Mouse (Mus musculus): Measurements from ENCODE around the gene Sost. TPM values are rescaled to one million over a fixed set of nuclear protein-coding genes. Genes with fewer than 3 reads are reported as not detected.
A peak's percentile ranks its signal among the peaks of the same experiment; 100 is the strongest.

Gene Sost
- polyA plus RNA-seq, 1 experiment from 2014 or later, result 0.10 TPM

- ATAC-seq, result no peak
- 56% methylated on average over 9 of the region's 9 CpGs for WGBS
Observed at GRCm38 (mm10) chr11:101974923-101975322, 8.1 kb upstream of the Sost start.

GRCm38 (mm10) chr11:101974181-101974580 is 7.4 kb upstream of the Sost start:
- Histone ChIP-seq H3K4me2 (ENCODE audit: low read length) (no peak overlapping the region), H3K27me3 (replicated peaks; ENCODE audit: control insufficient read depth, insufficient read depth, low read length) (no peaks in the 10 kb centered on the region), H3K4me3 (ENCODE audit: low read length) (no peak overlapping the region), H3K4me1 (ENCODE audit: control insufficient read depth, insufficient read depth, low read depth, low read length) (no peaks in the 10 kb centered on the region), H3K9ac (ENCODE audit: low read depth, low read length) (no peak overlapping the region), H3K36me3 (ENCODE audit: control insufficient read depth, insufficient read depth, low read length) (no peaks in the 10 kb centered on the region; the same call in 1 of the 2 replicates), H3K9me3 (ENCODE audit: control insufficient read depth, low read length) (no peaks in the 10 kb centered on the region), H3K27ac (ENCODE audit: low read depth, low read length) (no peak overlapping the region)
- 57% methylated on average over 6 of the region's 6 CpGs for WGBS
- no peak for ATAC-seq

More at GRCm38 (mm10) chr11:101974923-101975322, 8.1 kb upstream of the Sost start:
- no peak overlapping the region for H3K27ac ChIP-seq (ENCODE audit: low read depth, low read length)
- no peak overlapping the region for H3K4me3 ChIP-seq (ENCODE audit: low read length)
- H3K4me1 ChIP-seq (ENCODE audit: control insufficient read depth, insufficient read depth, low read depth, low read length), result no peaks in the 10 kb centered on the region
- no peaks in the 10 kb centered on the region for H3K9me3 ChIP-seq (ENCODE audit: control insufficient read depth, low read length)
- no peaks in the 10 kb centered on the region for H3K27me3 ChIP-seq (replicated peaks; ENCODE audit: control insufficient read depth, insufficient read depth, low read length)
- no peak overlapping the region for H3K4me2 ChIP-seq (ENCODE audit: low read length)
- H3K9ac ChIP-seq (ENCODE audit: low read depth, low read length), result no peak overlapping the region
- peaks cover 1% of the 10 kb centered on the region; the same call in 1 of the 2 replicates for H3K36me3 ChIP-seq (ENCODE audit: control insufficient read depth, insufficient read depth, low read length)

GRCm38 (mm10) chr11:101973496-101973895 is 6.7 kb upstream of the Sost start:
- H3K9ac ChIP-seq (ENCODE audit: low read depth, low read length), result no peak overlapping the region
- ATAC-seq, result no peak
- no peaks in the 10 kb centered on the region; the same call in 1 of the 2 replicates for H3K36me3 ChIP-seq (ENCODE audit: control insufficient read depth, insufficient read depth, low read length)
- H3K27me3 ChIP-seq (replicated peaks; ENCODE audit: control insufficient read depth, insufficient read depth, low read length), result no peaks in the 10 kb centered on the region
- H3K27ac ChIP-seq (ENCODE audit: low read depth, low read length), result no peak overlapping the region
- no peak overlapping the region for H3K4me2 ChIP-seq (ENCODE audit: low read length)
- no peaks in the 10 kb centered on the region for H3K9me3 ChIP-seq (ENCODE audit: control insufficient read depth, low read length)
- no peak overlapping the region for H3K4me3 ChIP-seq (ENCODE audit: low read length)
- WGBS, result 83% methylated on average over 9 of the region's 9 CpGs
- H3K4me1 ChIP-seq (ENCODE audit: control insufficient read depth, insufficient read depth, low read depth, low read length), result no peaks in the 10 kb centered on the region

GRCm38 (mm10) chr11:101972651-101973050 is 5.8 kb upstream of the Sost start:
- WGBS, result 96% methylated on average over 5 of the region's 5 CpGs
- Histone ChIP-seq H3K36me3 (ENCODE audit: control insufficient read depth, insufficient read depth, low read length) (no peaks in the 10 kb centered on the region; the same call in 1 of the 2 replicates), H3K4me1 (ENCODE audit: control insufficient read depth, insufficient read depth, low read depth, low read length) (no peaks in the 10 kb centered on the region), H3K4me2 (ENCODE audit: low read length) (no peak overlapping the region), H3K9ac (ENCODE audit: low read depth, low read length) (no peak overlapping the region), H3K9me3 (ENCODE audit: control insufficient read depth, low read length) (no peaks in the 10 kb centered on the region), H3K27me3 (replicated peaks; ENCODE audit: control insufficient read depth, insufficient read depth, low read length) (no peaks in the 10 kb centered on the region), H3K27ac (ENCODE audit: low read depth, low read length) (no peak overlapping the region), H3K4me3 (ENCODE audit: low read length) (no peak overlapping the region)
- no peak for ATAC-seq

GRCm38 (mm10) chr11:101972097-101972496 is 5.3 kb upstream of the Sost start:
- no peak overlapping the region for H3K9ac ChIP-seq (ENCODE audit: low read depth, low read length)
- no peak overlapping the region for H3K4me2 ChIP-seq (ENCODE audit: low read length)
- 81% methylated on average over 3 of the region's 3 CpGs for WGBS
- no peaks in the 10 kb centered on the region; the same call in 1 of the 2 replicates for H3K36me3 ChIP-seq (ENCODE audit: control insufficient read depth, insufficient read depth, low read length)
- H3K4me3 ChIP-seq (ENCODE audit: low read length), result no peak overlapping the region
- no peak overlapping the region for H3K27ac ChIP-seq (ENCODE audit: low read depth, low read length)
- no peaks in the 10 kb centered on the region for H3K4me1 ChIP-seq (ENCODE audit: control insufficient read depth, insufficient read depth, low read depth, low read length)
- ATAC-seq, result no peak
- no peaks in the 10 kb centered on the region for H3K9me3 ChIP-seq (ENCODE audit: control insufficient read depth, low read length)
- no peaks in the 10 kb centered on the region for H3K27me3 ChIP-seq (replicated peaks; ENCODE audit: control insufficient read depth, insufficient read depth, low read length)

- no peaks in the 10 kb centered on the region for H3K9me3 ChIP-seq (ENCODE audit: control insufficient read depth, low read length)
- 57% methylated on average over 3 of the region's 3 CpGs for WGBS
- peaks cover 2% of the 10 kb centered on the region for H3K27me3 ChIP-seq (replicated peaks; ENCODE audit: control insufficient read depth, insufficient read depth, low read length)
Observed at GRCm38 (mm10) chr11:101971410-101971809, 4.6 kb upstream of the Sost start.

GRCm38 (mm10) chr11:101969835-101970234 is 3.0 kb upstream of the Sost start:
- no peak for ATAC-seq
- Histone ChIP-seq H3K4me1 (ENCODE audit: control insufficient read depth, insufficient read depth, low read depth, low read length) (no peaks in the 10 kb centered on the region; the same call in 1 of the 2 replicates), H3K9ac (ENCODE audit: low read depth, low read length) (no peak overlapping the region), H3K36me3 (ENCODE audit: control insufficient read depth, insufficient read depth, low read length) (no peaks in the 10 kb centered on the region; the same call in 1 of the 2 replicates), H3K27ac (ENCODE audit: low read depth, low read length) (no peak overlapping the region), H3K27me3 (replicated peaks; ENCODE audit: control insufficient read depth, insufficient read depth, low read length) (peaks cover 15% of the 10 kb centered on the region), H3K4me3 (ENCODE audit: low read length) (no peak overlapping the region), H3K4me2 (ENCODE audit: low read length) (no peak overlapping the region), H3K9me3 (ENCODE audit: control insufficient read depth, low read length) (no peaks in the 10 kb centered on the region)
- WGBS, result 83% methylated on average over 13 of the region's 13 CpGs

More at GRCm38 (mm10) chr11:101971410-101971809, 4.6 kb upstream of the Sost start:
- Histone ChIP-seq H3K36me3 (ENCODE audit: control insufficient read depth, insufficient read depth, low read length) (no peaks in the 10 kb centered on the region; the same call in 1 of the 2 replicates), H3K9ac (ENCODE audit: low read depth, low read length) (no peak overlapping the region), H3K4me3 (ENCODE audit: low read length) (no peak overlapping the region), H3K4me2 (ENCODE audit: low read length) (no peak overlapping the region), H3K27ac (ENCODE audit: low read depth, low read length) (no peak overlapping the region), H3K4me1 (ENCODE audit: control insufficient read depth, insufficient read depth, low read depth, low read length) (no peaks in the 10 kb centered on the region)
- ATAC-seq, result no peak

GRCm38 (mm10) chr11:101968791-101969190 is 2.0 kb upstream of the Sost start:
- Histone ChIP-seq H3K27ac (ENCODE audit: low read depth, low read length) (no peak overlapping the region), H3K4me3 (ENCODE audit: low read length) (no peak overlapping the region), H3K36me3 (ENCODE audit: control insufficient read depth, insufficient read depth, low read length) (no peaks in the 10 kb centered on the region), H3K27me3 (replicated peaks; ENCODE audit: control insufficient read depth, insufficient read depth, low read length) (peaks cover 21% of the 10 kb centered on the region), H3K9me3 (ENCODE audit: control insufficient read depth, low read length) (no peaks in the 10 kb centered on the region), H3K4me2 (ENCODE audit: low read length) (no peak overlapping the region), H3K9ac (ENCODE audit: low read depth, low read length) (no peak overlapping the region), H3K4me1 (ENCODE audit: control insufficient read depth, insufficient read depth, low read depth, low read length) (peaks cover 3% of the 10 kb centered on the region; the same call in 1 of the 2 replicates)
- WGBS, result 0% methylated on average over 5 of the region's 5 CpGs
- peak; percentile 59 for ATAC-seq

GRCm38 (mm10) chr11:101968311-101968710 is 1.5 kb upstream of the Sost start:
- ATAC-seq, result 0 out of 2 replicates have a peak, but pooled peaks have one; percentile 7
- Histone ChIP-seq H3K36me3 (ENCODE audit: control insufficient read depth, insufficient read depth, low read length) (no peaks in the 10 kb centered on the region), H3K4me2 (ENCODE audit: low read length) (no peak overlapping the region), H3K9me3 (ENCODE audit: control insufficient read depth, low read length) (no peaks in the 10 kb centered on the region), H3K4me1 (ENCODE audit: control insufficient read depth, insufficient read depth, low read depth, low read length) (peaks cover 7% of the 10 kb centered on the region), H3K27me3 (replicated peaks; ENCODE audit: control insufficient read depth, insufficient read depth, low read length) (peaks cover 24% of the 10 kb centered on the region), H3K4me3 (ENCODE audit: low read length) (no peak overlapping the region), H3K27ac (ENCODE audit: low read depth, low read length) (no peak overlapping the region), H3K9ac (ENCODE audit: low read depth, low read length) (no peak overlapping the region)
- 6% methylated on average over 7 of the region's 7 CpGs for WGBS
